Mouse (Mus musculus): ENCODE data around the gene Tmtc1. TPM values are rescaled to one million over a fixed set of nuclear protein-coding genes. Genes with fewer than 3 reads are reported as not detected.

Gene Tmtc1
- polyA plus RNA-seq, 1 experiment from 2014 or later = not detected

- Histone ChIP-seq H3K27ac (no peak overlapping the region), H3K36me3 (ENCODE audit: inconsistent target) (no peaks in the 10 kb centered on the region), H3K4me3 (ENCODE audit: inconsistent target) (no peak overlapping the region), H3K79me2 (ENCODE audit: inconsistent target) (no peaks in the 10 kb centered on the region)
Observed at GRCm38 (mm10) chr6:148336290-148336955, 107.8 kb downstream of the Tmtc1 start.

GRCm38 (mm10) chr6:148331916-148332315, 112.3 kb downstream of the Tmtc1 start:
- no peaks in the 10 kb centered on the region for H3K36me3 ChIP-seq (ENCODE audit: inconsistent target)
- H3K79me2 ChIP-seq (ENCODE audit: inconsistent target) = no peaks in the 10 kb centered on the region
- no peak overlapping the region for H3K27ac ChIP-seq
- WGBS (ENCODE audit: missing documents) = 42% methylated on average over 2 of the region's 2 CpGs
- H3K4me3 ChIP-seq (ENCODE audit: inconsistent target) = no peak overlapping the region

- no peaks in the 10 kb centered on the region for H3K79me2 ChIP-seq (ENCODE audit: inconsistent target)
- no peaks in the 10 kb centered on the region for H3K36me3 ChIP-seq (ENCODE audit: inconsistent target)
- no peak overlapping the region for H3K4me3 ChIP-seq (ENCODE audit: inconsistent target)
- H3K27ac ChIP-seq = no peak overlapping the region
Observed at GRCm38 (mm10) chr6:148329976-148330375, 114.2 kb downstream of the Tmtc1 start.

- no peaks in the 10 kb centered on the region for H3K36me3 ChIP-seq (ENCODE audit: inconsistent target)
- WGBS (ENCODE audit: missing documents) = 82% methylated on average over 2 of the region's 2 CpGs
- H3K79me2 ChIP-seq (ENCODE audit: inconsistent target) = no peaks in the 10 kb centered on the region
- no peak overlapping the region for H3K27ac ChIP-seq
- H3K4me3 ChIP-seq (ENCODE audit: inconsistent target) = no peak overlapping the region
Observed at GRCm38 (mm10) chr6:148328928-148329327, 115.3 kb downstream of the Tmtc1 start.

- no peak overlapping the region for H3K4me3 ChIP-seq (ENCODE audit: inconsistent target)
- no peak overlapping the region for H3K27ac ChIP-seq
- WGBS (ENCODE audit: missing documents) = 91% methylated on average over 6 of the region's 6 CpGs
- no peaks in the 10 kb centered on the region for H3K79me2 ChIP-seq (ENCODE audit: inconsistent target)
- no peaks in the 10 kb centered on the region for H3K36me3 ChIP-seq (ENCODE audit: inconsistent target)
Observed at GRCm38 (mm10) chr6:148328130-148328529, 116.1 kb downstream of the Tmtc1 start.

- no peaks in the 10 kb centered on the region for H3K36me3 ChIP-seq (ENCODE audit: inconsistent target)
- no peak overlapping the region for H3K4me3 ChIP-seq (ENCODE audit: inconsistent target)
- H3K27ac ChIP-seq = no peak overlapping the region
- no peaks in the 10 kb centered on the region for H3K79me2 ChIP-seq (ENCODE audit: inconsistent target)
Observed at GRCm38 (mm10) chr6:148318736-148319135, 125.5 kb downstream of the Tmtc1 start.

GRCm38 (mm10) chr6:148315571-148316080, 128.6 kb downstream of the Tmtc1 start:
- H3K27ac ChIP-seq = no peak overlapping the region
- no peaks in the 10 kb centered on the region for H3K79me2 ChIP-seq (ENCODE audit: inconsistent target)
- WGBS (ENCODE audit: missing documents) = 85% methylated on average over 5 of the region's 5 CpGs
- no peak overlapping the region for H3K4me3 ChIP-seq (ENCODE audit: inconsistent target)
- no peaks in the 10 kb centered on the region for H3K36me3 ChIP-seq (ENCODE audit: inconsistent target)

- Histone ChIP-seq H3K4me3 (ENCODE audit: inconsistent target) (no peak overlapping the region), H3K27ac (no peak overlapping the region), H3K36me3 (ENCODE audit: inconsistent target) (no peaks in the 10 kb centered on the region), H3K79me2 (ENCODE audit: inconsistent target) (no peaks in the 10 kb centered on the region)
Observed at GRCm38 (mm10) chr6:148315106-148315505, 129.1 kb downstream of the Tmtc1 start.

GRCm38 (mm10) chr6:148310981-148311380, 133.2 kb downstream of the Tmtc1 start:
- Histone ChIP-seq H3K4me3 (ENCODE audit: inconsistent target) (no peak overlapping the region), H3K36me3 (ENCODE audit: inconsistent target) (no peaks in the 10 kb centered on the region), H3K27ac (no peak overlapping the region), H3K79me2 (ENCODE audit: inconsistent target) (no peaks in the 10 kb centered on the region)
- 67% methylated on average over 2 of the region's 2 CpGs for WGBS (ENCODE audit: missing documents)

GRCm38 (mm10) chr6:148305821-148306220, 138.4 kb downstream of the Tmtc1 start:
- Histone ChIP-seq H3K27ac (no peak overlapping the region), H3K4me3 (ENCODE audit: inconsistent target) (no peak overlapping the region)
- WGBS (ENCODE audit: missing documents) = 97% methylated on average over 5 of the region's 5 CpGs

GRCm38 (mm10) chr6:148305191-148305590, 139.0 kb downstream of the Tmtc1 start:
- Histone ChIP-seq H3K79me2 (ENCODE audit: inconsistent target) (no peaks in the 10 kb centered on the region), H3K36me3 (ENCODE audit: inconsistent target) (no peaks in the 10 kb centered on the region), H3K4me3 (ENCODE audit: inconsistent target) (no peak overlapping the region), H3K27ac (no peak overlapping the region)
- 91% methylated on average over 3 of the region's 3 CpGs for WGBS (ENCODE audit: missing documents)

More at GRCm38 (mm10) chr6:148305821-148306220, 138.4 kb downstream of the Tmtc1 start:
- no peaks in the 10 kb centered on the region for H3K79me2 ChIP-seq (ENCODE audit: inconsistent target)
- H3K36me3 ChIP-seq (ENCODE audit: inconsistent target) = no peaks in the 10 kb centered on the region

GRCm38 (mm10) chr6:148302261-148302660, 141.9 kb downstream of the Tmtc1 start:
- Histone ChIP-seq H3K36me3 (ENCODE audit: inconsistent target) (no peaks in the 10 kb centered on the region), H3K4me3 (ENCODE audit: inconsistent target) (no peak overlapping the region), H3K27ac (no peak overlapping the region), H3K79me2 (ENCODE audit: inconsistent target) (no peaks in the 10 kb centered on the region)
- WGBS (ENCODE audit: missing documents) = 83% methylated on average over 2 of the region's 2 CpGs

- no peak overlapping the region for H3K27ac ChIP-seq
- WGBS (ENCODE audit: missing documents) = 88% methylated on average over 4 of the region's 4 CpGs
- H3K79me2 ChIP-seq (ENCODE audit: inconsistent target) = no peaks in the 10 kb centered on the region
Observed at GRCm38 (mm10) chr6:148297086-148297485, 147.1 kb downstream of the Tmtc1 start.

GRCm38 (mm10) chr6:148296418-148296817, 147.8 kb downstream of the Tmtc1 start:
- H3K36me3 ChIP-seq (ENCODE audit: inconsistent target) = no peaks in the 10 kb centered on the region
- H3K4me3 ChIP-seq (ENCODE audit: inconsistent target) = no peak overlapping the region
- no peak overlapping the region for H3K27ac ChIP-seq
- H3K79me2 ChIP-seq (ENCODE audit: inconsistent target) = no peaks in the 10 kb centered on the region

More at GRCm38 (mm10) chr6:148297086-148297485, 147.1 kb downstream of the Tmtc1 start:
- no peak overlapping the region for H3K4me3 ChIP-seq (ENCODE audit: inconsistent target)
- H3K36me3 ChIP-seq (ENCODE audit: inconsistent target) = no peaks in the 10 kb centered on the region

- Histone ChIP-seq H3K36me3 (ENCODE audit: inconsistent target) (no peaks in the 10 kb centered on the region), H3K27ac (no peak overlapping the region), H3K79me2 (ENCODE audit: inconsistent target) (no peaks in the 10 kb centered on the region), H3K4me3 (ENCODE audit: inconsistent target) (no peak overlapping the region)
- 93% methylated on average over 4 of the region's 4 CpGs for WGBS (ENCODE audit: missing documents)
Observed at GRCm38 (mm10) chr6:148294506-148294905, 149.7 kb downstream of the Tmtc1 start.

- H3K36me3 ChIP-seq (ENCODE audit: inconsistent target) = no peaks in the 10 kb centered on the region
- H3K79me2 ChIP-seq (ENCODE audit: inconsistent target) = no peaks in the 10 kb centered on the region
- H3K27ac ChIP-seq = no peak overlapping the region
- H3K4me3 ChIP-seq (ENCODE audit: inconsistent target) = no peak overlapping the region
Observed at GRCm38 (mm10) chr6:148290865-148291264, 153.3 kb downstream of the Tmtc1 start.

Measured in macrophage (primary cell).